Mouse (Mus musculus) thymus, adult 2 months (tissue): ENCODE results near the gene Cdip1. TPM values are rescaled to one million over a fixed set of nuclear protein-coding genes. Genes with fewer than 3 reads are reported as not detected.

ENCODE experiments used
- DNase-seq: peaks from one replicate; pipeline ENCODE4 v3.0.0; 2021
- H3K27ac ChIP-seq: fragments of 200-500 bp; 2 replicates; pipeline ENCODE4 v1.5.1; 2012; ENCODE audit warnings: low read length, control low read depth; ENCODE audit not compliant: control insufficient read depth, insufficient read depth
- H3K27me3 ChIP-seq: fragments of 200-500 bp; 2 replicates; pipeline ENCODE4 v1.6.1; 2012; ENCODE audit warnings: mild to moderate bottlenecking, low read length, moderate library complexity, mixed read lengths; ENCODE audit not compliant: control insufficient read depth, insufficient read depth
- H3K36me3 ChIP-seq: fragments of 200-500 bp; 2 replicates; pipeline ENCODE4 v1.6.1; 2012; ENCODE audit warnings: mild to moderate bottlenecking, low read length, moderate library complexity; ENCODE audit not compliant: control insufficient read depth, insufficient read depth
- H3K4me1 ChIP-seq: fragments of 200-500 bp; replicated peaks from 2 replicates; pipeline ENCODE4 v1.6.1; 2012; ENCODE audit warnings: low read length; ENCODE audit not compliant: control insufficient read depth, insufficient read depth
- H3K4me3 ChIP-seq: fragments of 200-500 bp; 2 replicates; pipeline ENCODE4 v1.5.1; 2012; ENCODE audit warnings: mild to moderate bottlenecking, low read length, control low read depth, moderate library complexity; ENCODE audit not compliant: control insufficient read depth, insufficient read depth
- CTCF ChIP-seq: fragments of 200-500 bp; IDR thresholded peaks from 2 replicates; pipeline ENCODE4 v1.5.1; 2012; ENCODE audit warnings: mild to moderate bottlenecking, control low read depth, low read length, moderate library complexity, borderline replicate concordance; ENCODE audit not compliant: control insufficient read depth, poor library complexity, insufficient read depth; ENCODE audit errors: extremely low read depth
- POLR2A ChIP-seq: fragments of 200-500 bp; IDR thresholded peaks from 2 replicates; pipeline ENCODE4 v1.6.1; 2012; ENCODE audit warnings: mild to moderate bottlenecking, low read length, control low read depth, moderate library complexity; ENCODE audit not compliant: control insufficient read depth, poor library complexity, insufficient read depth; ENCODE audit errors: extremely low read depth
- WGBS: fragments of 180-500 bp; shearing (Covaris S2); methylation state at CpG from one replicate; pipeline ENCODE4 v1.1.7; 2018; 5-methylcytosine and 5-hydroxymethylcytosine counted together
- polyA plus RNA-seq: library from polyadenylated mRNA; depleted of rRNA; stranded (reverse); fragments of >200 nt; gene quantifications from 2 replicates; pipeline ENCODE4 v1.2.3, GENCODE M21; 2012; rRNA removed

Gene Cdip1
- 112 and 119 TPM in 2 replicates for polyA plus RNA-seq

- H3K4me3 ChIP-seq, result peak within 1 kb of the TSS; percentile 92
- no peaks in the 10 kb centered on the region for H3K36me3 ChIP-seq
- peaks cover 3% of the 10 kb centered on the region for H3K4me1 ChIP-seq
- peak; percentile 95 for DNase-seq
- H3K27ac ChIP-seq, result peak within 1 kb of the TSS; percentile 30; the same call in 1 of the 2 replicates
- TF ChIP-seq POLR2A (peak; percentile 64; the same call in 1 of the 2 replicates), CTCF (0 out of 2 replicates have a peak, but pooled peaks have one; percentile 36)
- 1% methylated on average over 51 of the region's 51 CpGs for WGBS
- H3K27me3 ChIP-seq, result no peaks in the 10 kb centered on the region
Measured at GRCm38 (mm10) chr16:4789810-4790559, at the start of gene Cdip1. Cdip1 (minus strand) TSS chr16:4790292.

DNA sequence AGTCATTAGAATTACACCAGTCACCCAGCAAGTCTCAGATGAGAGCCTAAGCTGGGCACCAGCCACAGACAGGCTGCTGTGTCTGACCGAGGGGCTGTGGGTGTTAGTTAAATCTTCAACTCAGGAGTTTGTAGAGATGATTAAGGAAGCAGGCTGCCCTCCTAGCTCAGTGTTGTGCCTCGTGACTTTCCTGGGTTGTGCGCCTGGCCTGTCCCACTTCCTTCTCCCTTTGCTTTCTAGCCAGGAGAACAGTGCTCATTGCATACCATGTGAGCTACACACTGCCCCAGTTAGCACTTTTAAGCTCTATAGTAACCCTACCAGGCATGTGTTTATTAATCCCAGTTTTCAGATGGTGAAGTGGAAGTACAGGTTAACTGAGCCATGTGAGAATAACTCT, 49.5 kb upstream of the Cdip1 start:
- Histone ChIP-seq H3K27me3 (no peaks in the 10 kb centered on the region), H3K4me3 (no peak overlapping the region), H3K36me3 (no peaks in the 10 kb centered on the region), H3K4me1 (no peaks in the 10 kb centered on the region), H3K27ac (no peak overlapping the region)
- 71% methylated on average over 3 of the region's 3 CpGs for WGBS
- TF ChIP-seq CTCF, result no peak
- TF ChIP-seq POLR2A, result no peak
- DNase-seq, result no peak

DNA sequence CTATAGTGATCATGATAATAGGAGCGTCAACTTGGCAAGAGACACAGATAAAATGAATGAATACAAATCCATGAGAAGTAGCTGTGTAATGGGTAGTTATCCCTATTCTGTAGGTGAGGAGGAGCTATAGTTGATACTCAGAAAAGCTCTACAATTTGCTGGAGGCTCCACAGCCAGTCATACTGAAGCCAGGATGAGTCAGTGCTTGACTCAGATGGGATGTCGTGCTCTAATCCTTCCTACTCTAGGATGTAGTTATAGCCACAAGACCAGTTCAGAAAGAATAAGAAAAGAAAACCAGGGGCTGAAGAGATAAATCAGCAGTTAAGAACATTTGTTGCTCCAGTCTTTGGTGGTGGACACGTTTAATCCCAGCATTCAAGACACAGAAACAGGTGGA, 47.5 kb upstream of the Cdip1 start:
- WGBS, result 93% methylated on average over 3 of the region's 3 CpGs
- H3K27ac ChIP-seq, result no peak overlapping the region
- no peaks in the 10 kb centered on the region for H3K36me3 ChIP-seq
- no peaks in the 10 kb centered on the region for H3K4me1 ChIP-seq
- no peak for DNase-seq
- no peak for TF ChIP-seq POLR2A
- no peak for TF ChIP-seq CTCF
- H3K4me3 ChIP-seq, result no peak overlapping the region
- no peaks in the 10 kb centered on the region for H3K27me3 ChIP-seq

DNA sequence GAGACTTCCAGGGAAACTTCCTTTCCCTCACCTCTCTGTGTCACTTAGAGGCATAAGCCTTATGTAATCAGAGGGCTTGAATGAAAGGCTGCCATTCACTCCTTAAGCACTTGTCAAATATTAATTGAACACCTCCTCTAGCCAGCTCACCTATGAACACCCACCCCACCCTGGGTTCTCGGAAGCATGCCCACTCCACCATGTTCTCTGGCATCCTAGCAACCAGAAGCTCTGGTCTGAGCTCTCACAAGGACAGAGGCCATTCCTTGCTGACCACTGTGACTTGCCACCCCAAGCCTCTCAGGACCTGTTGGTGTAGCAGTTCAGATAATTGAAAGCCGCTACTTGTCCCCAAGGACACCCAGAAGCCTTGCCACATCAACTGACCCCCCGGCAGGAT, 45.1 kb upstream of the Cdip1 start, which contains the start of gene 4930562C15Rik:
Gene 4930562C15Rik, plus strand, starts transcription at position 226 of the 400 bp plus-strand sequence.
- Histone ChIP-seq H3K4me1 (no peaks in the 10 kb centered on the region), H3K4me3 (no peak within 1 kb of the TSS), H3K27ac (no peak within 1 kb of the TSS), H3K36me3 (no peaks in the 10 kb centered on the region), H3K27me3 (no peaks in the 10 kb centered on the region)
- TF ChIP-seq POLR2A (no peak), CTCF (no peak)
- WGBS, result 95% methylated on average over 3 of the region's 3 CpGs
- DNase-seq, result no peak

DNA sequence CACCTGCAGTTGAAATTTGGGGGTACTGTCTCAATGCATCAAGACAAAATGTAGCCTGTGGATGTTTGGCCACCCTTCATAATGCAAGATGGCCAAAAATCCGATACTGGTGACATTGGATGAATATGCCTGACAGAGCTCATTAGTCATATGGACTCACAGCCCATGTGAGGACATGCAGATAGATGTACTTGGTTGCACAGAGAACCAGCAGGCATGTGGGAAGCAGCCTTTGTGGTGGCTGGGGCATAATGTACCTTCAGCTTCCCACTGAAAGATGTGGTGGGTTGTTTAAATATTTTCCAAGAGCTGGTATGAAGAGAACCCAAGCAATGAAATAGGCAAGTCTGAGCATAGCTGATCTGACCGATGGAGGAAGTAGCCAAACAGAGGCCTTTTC, 43.8 kb upstream of the Cdip1 start:
- no peak overlapping the region for H3K27ac ChIP-seq
- no peaks in the 10 kb centered on the region for H3K4me1 ChIP-seq
- TF ChIP-seq CTCF (no peak), POLR2A (no peak)
- DNase-seq, result no peak
- H3K36me3 ChIP-seq, result no peaks in the 10 kb centered on the region
- H3K4me3 ChIP-seq, result no peak overlapping the region
- H3K27me3 ChIP-seq, result no peaks in the 10 kb centered on the region
- WGBS, result 79% methylated on average over 2 of the region's 2 CpGs

GRCm38 (mm10) chr16:4831650-4832419, 41.7 kb upstream of the Cdip1 start:
- Histone ChIP-seq H3K27me3 (no peaks in the 10 kb centered on the region), H3K4me3 (no peak overlapping the region), H3K4me1 (no peaks in the 10 kb centered on the region), H3K27ac (no peak overlapping the region), H3K36me3 (no peaks in the 10 kb centered on the region)
- DNase-seq, result no peak
- 71% methylated on average over 15 of the region's 15 CpGs for WGBS
- TF ChIP-seq CTCF (no peak), POLR2A (no peak)
